In the genomic region with DNA sequence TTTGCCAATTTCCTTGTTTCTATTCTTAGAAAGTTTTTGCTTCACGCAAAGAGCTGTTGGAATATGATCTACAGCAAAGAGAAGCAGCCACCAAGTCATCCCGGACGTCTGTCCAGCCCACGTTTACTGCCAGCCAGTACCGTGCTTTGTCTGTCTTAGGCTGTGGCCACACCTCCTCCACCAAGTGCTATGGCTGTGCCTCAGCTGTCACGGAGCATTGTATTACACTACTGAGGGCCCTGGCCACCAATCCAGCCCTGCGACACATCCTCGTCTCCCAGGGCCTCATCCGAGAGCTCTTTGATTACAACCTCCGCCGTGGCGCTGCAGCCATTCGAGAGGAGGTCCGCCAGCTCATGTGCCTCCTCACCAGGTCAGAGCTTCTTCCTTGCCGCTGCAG, we compare ENCODE assay signal across 22 mouse cellular contexts.
DNase-seq lines count a peak whose midpoint lies in the region; ATAC-seq and TF ChIP-seq lines count a peak whose summit lies in the region.
"Had no signal": no experiment of that assay in that cellular context is flagged by ENCODE, and none has a peak within 500 bp of the region (broad histone marks: within the 10 kb centered on the region; RNA-seq: fewer than 3 reads in every experiment).

No protein-coding gene starts in this region.

- H3K9ac ChIP-seq in kidney, embryonic 14.5 days (ENCODE audit: low read depth, low read length): no peak overlapping the region
- H3K9ac ChIP-seq in limb, embryonic 14.5 days (ENCODE audit: low read depth, low read length, severe bottlenecking): no peak overlapping the region
- no peak overlapping the region for H3K9ac ChIP-seq in midbrain, embryonic 11.5 days (ENCODE audit: low read length)
- H3K9ac ChIP-seq: forebrain, embryonic 15.5 days; heart, embryonic 12.5 days; hindbrain, embryonic 12.5 days; liver, embryonic 15.5 days; midbrain, embryonic 12.5 days had no signal

- no peak for TF ChIP-seq POLR2A in limb, embryonic 14.5 days (IDR thresholded peaks at IDR 0.05; ENCODE audit: borderline replicate concordance, extremely low read depth, insufficient read depth, insufficient read length)

- peak; percentile 90 for ATAC-seq in kidney, embryonic 14.5 days (ENCODE audit: low FRiP score, low TSS enrichment)
- peak; percentile 88 for ATAC-seq in limb, embryonic 14.5 days (ENCODE audit: low FRiP score, low read depth)
- ATAC-seq in midbrain, embryonic 11.5 days (ENCODE audit: low FRiP score): no peak
- ATAC-seq: forebrain, embryonic 15.5 days; intestine, postnatal 0 days had no signal

- no peaks in the 10 kb centered on the region for H3K9me3 ChIP-seq in kidney, embryonic 14.5 days (ENCODE audit: control insufficient read depth, low read length)
- H3K9me3 ChIP-seq in limb, embryonic 14.5 days (ENCODE audit: control insufficient read depth, low read length): no peaks in the 10 kb centered on the region
- H3K9me3 ChIP-seq in midbrain, embryonic 11.5 days (ENCODE audit: control insufficient read depth, low read length): no peaks in the 10 kb centered on the region
- H3K9me3 ChIP-seq: forebrain, embryonic 15.5 days; heart, embryonic 12.5 days; hindbrain, embryonic 12.5 days; liver, embryonic 15.5 days; midbrain, embryonic 12.5 days had no signal

- H3K4me1 ChIP-seq in kidney, embryonic 14.5 days (ENCODE audit: control insufficient read depth, insufficient read depth, low read length): no peaks in the 10 kb centered on the region
- H3K4me1 ChIP-seq in limb, embryonic 14.5 days (ENCODE audit: control insufficient read depth, insufficient read depth, low read length): no peaks in the 10 kb centered on the region
- no peaks in the 10 kb centered on the region for H3K4me1 ChIP-seq in midbrain, embryonic 11.5 days (ENCODE audit: control insufficient read depth, insufficient read depth, low read length)
- H3K4me1 ChIP-seq: forebrain, embryonic 15.5 days; hindbrain, embryonic 12.5 days; liver, embryonic 15.5 days; midbrain, embryonic 12.5 days had no signal

- DNase-seq in embryo, embryonic 10.5 days (ENCODE audit: low spot score): peak; percentile 2
- no peak for DNase-seq in embryo, embryonic 10 days (ENCODE audit: low spot score)
- no peak for DNase-seq in kidney, postnatal 25 days
- DNase-seq in R1 (ENCODE audit: low read depth, low spot score): peak; percentile 27
- peak; percentile 30 for DNase-seq in limb, embryonic 14.5 days (ENCODE audit: low spot score)
- DNase-seq in cerebellum, postnatal 10 days: no peak
- DNase-seq in midbrain, embryonic 11.5 days (ENCODE audit: low spot score, missing footprints): no peak
- DNase-seq: adrenal gland, postnatal 14 days; cerebellum, adult 2 months; heart, adult 18-20 months; heart, postnatal 10 days; kidney, postnatal 36 days; liver; spleen, adult 18-20 months had no signal

- H3K4me2 ChIP-seq in kidney, embryonic 14.5 days (replicated peaks; ENCODE audit: low read depth, low read length): no peak overlapping the region
- H3K4me2 ChIP-seq in limb, embryonic 14.5 days (replicated peaks; ENCODE audit: low read depth, low read length, severe bottlenecking): no peak overlapping the region
- no peak overlapping the region for H3K4me2 ChIP-seq in midbrain, embryonic 11.5 days
- H3K4me2 ChIP-seq: forebrain, embryonic 15.5 days; heart, embryonic 12.5 days; hindbrain, embryonic 12.5 days; liver, embryonic 15.5 days; midbrain, embryonic 12.5 days had no signal

- H3K4me3 ChIP-seq in kidney, embryonic 14.5 days (ENCODE audit: low read length): no peak overlapping the region
- H3K4me3 ChIP-seq in limb, embryonic 14.5 days (replicated peaks; ENCODE audit: low read length): no peak overlapping the region
- H3K4me3 ChIP-seq in midbrain, embryonic 11.5 days (ENCODE audit: low read depth, low read length): no peak overlapping the region
- H3K4me3 ChIP-seq: forebrain, embryonic 15.5 days; heart, embryonic 12.5 days; hindbrain, embryonic 12.5 days; liver, embryonic 15.5 days; midbrain, embryonic 12.5 days had no signal

- H3K27me3 ChIP-seq in kidney, embryonic 14.5 days (ENCODE audit: control insufficient read depth, insufficient read depth, low read length): no peaks in the 10 kb centered on the region
- no peaks in the 10 kb centered on the region for H3K27me3 ChIP-seq in limb, embryonic 14.5 days (ENCODE audit: control insufficient read depth, insufficient read depth, low read length)
- no peaks in the 10 kb centered on the region for H3K27me3 ChIP-seq in midbrain, embryonic 11.5 days (ENCODE audit: control insufficient read depth, insufficient read depth, low read length)
- H3K27me3 ChIP-seq: forebrain, embryonic 15.5 days; heart, embryonic 12.5 days; hindbrain, embryonic 12.5 days; liver, embryonic 15.5 days; midbrain, embryonic 12.5 days had no signal

- H3K36me3 ChIP-seq in kidney, embryonic 14.5 days (ENCODE audit: control insufficient read depth, insufficient read depth, low read length): peaks cover 100% of the 10 kb centered on the region
- H3K36me3 ChIP-seq in limb, embryonic 14.5 days (ENCODE audit: control insufficient read depth, insufficient read depth, low read length): peaks cover 100% of the 10 kb centered on the region
- H3K36me3 ChIP-seq in midbrain, embryonic 11.5 days (ENCODE audit: control insufficient read depth, insufficient read depth, low read length): peaks cover 53% of the 10 kb centered on the region

- whole genome bisulfite sequencing in kidney, embryonic 14.5 days: 61% methylated on average over 15 of the region's 15 CpGs
- WGBS in limb, embryonic 14.5 days: 78% methylated on average over 15 of the region's 15 CpGs
- 88% methylated on average over 15 of the region's 15 CpGs for WGBS in midbrain, embryonic 11.5 days

- no peak overlapping the region for H3K27ac ChIP-seq in kidney, embryonic 14.5 days (ENCODE audit: low read depth, low read length)
- no peak overlapping the region for H3K27ac ChIP-seq in limb, embryonic 14.5 days (replicated peaks; ENCODE audit: low read depth, low read length)
- H3K27ac ChIP-seq in midbrain, embryonic 11.5 days (ENCODE audit: low read depth, low read length): no peak overlapping the region
- H3K27ac ChIP-seq: forebrain, embryonic 15.5 days; hindbrain, embryonic 12.5 days; liver, embryonic 15.5 days; macrophage; midbrain, embryonic 12.5 days had no signal

Comparison
In these comparisons a context has a peak if more than half of its experiments do, and no peak if none do; other contexts are left out.
1. DNase-seq: peak in embryo, embryonic 10.5 days (single experiment), R1 (single experiment) and limb, embryonic 14.5 days (single experiment); none in embryo, embryonic 10 days (single experiment), kidney, postnatal 25 days (0 of 2), cerebellum, postnatal 10 days (0 of 2) and midbrain, embryonic 11.5 days (single experiment).